Comparison of ENCODE assay signal across 10 mouse cellular contexts in genomic region chr13:34089358-34089757, GRCm38 (mm10). TPM values are rescaled to one million over a fixed set of nuclear protein-coding genes. Genes with fewer than 3 reads are reported as not detected.
DNase-seq lines count a peak whose midpoint lies in the region; ATAC-seq and TF ChIP-seq lines count a peak whose summit lies in the region.
"Had no signal": no experiment of that assay in that cellular context is flagged by ENCODE, and none has a peak within 500 bp of the region (broad histone marks: within the 10 kb centered on the region; RNA-seq: fewer than 3 reads in every experiment).

No protein-coding gene starts in this region.

- H3K9me3 ChIP-seq in lung, embryonic 14.5 days (ENCODE audit: low read depth, low read length), result no peaks in the 10 kb centered on the region
- H3K9me3 ChIP-seq in forebrain, embryonic 13.5 days (replicated peaks), result no peaks in the 10 kb centered on the region
- H3K9me3 ChIP-seq in hindbrain, postnatal 0 days (ENCODE audit: low read length), result no peaks in the 10 kb centered on the region
- no peaks in the 10 kb centered on the region for H3K9me3 ChIP-seq in stomach, embryonic 14.5 days (ENCODE audit: control insufficient read depth, low read depth, low read length)
- H3K9me3 ChIP-seq: limb, embryonic 15.5 days had no signal

- peak overlapping the region; percentile 50 for H3K27ac ChIP-seq in lung, embryonic 14.5 days (ENCODE audit: low read depth)
- H3K27ac ChIP-seq in forebrain, embryonic 13.5 days, result peak overlapping the region; percentile 82
- H3K27ac ChIP-seq in hindbrain, postnatal 0 days, result peak overlapping the region; percentile 89
- peak overlapping the region; percentile 52; the same call in 1 of the 2 replicates for H3K27ac ChIP-seq in stomach, embryonic 14.5 days (ENCODE audit: low read length)
- H3K27ac ChIP-seq: limb, embryonic 15.5 days had no signal

- no peak for TF ChIP-seq CTCF in lung, embryonic 14.5 days (IDR thresholded peaks at IDR 0.05; ENCODE audit: low read depth)
- no peak for TF ChIP-seq CTCF in hindbrain, postnatal 0 days (IDR thresholded peaks at IDR 0.05; ENCODE audit: low read depth)

- H3K4me3 ChIP-seq in lung, embryonic 14.5 days (ENCODE audit: low read depth, low read length), result no peak overlapping the region
- no peak overlapping the region for H3K4me3 ChIP-seq in forebrain, embryonic 13.5 days
- H3K4me3 ChIP-seq in hindbrain, postnatal 0 days (ENCODE audit: low read length), result no peak overlapping the region
- H3K4me3 ChIP-seq in stomach, embryonic 14.5 days (ENCODE audit: low read depth, low read length), result no peak overlapping the region
- H3K4me3 ChIP-seq: limb, embryonic 15.5 days had no signal

- 34% methylated on average over 3 of the region's 3 CpGs for WGBS in lung, embryonic 14.5 days
- WGBS in forebrain, embryonic 13.5 days, result 44% methylated on average over 3 of the region's 3 CpGs
- 28% methylated on average over 3 of the region's 3 CpGs for WGBS in hindbrain, postnatal 0 days
- 31% methylated on average over 3 of the region's 3 CpGs for WGBS in stomach, embryonic 14.5 days

- intact Hi-C loops in gastrocnemius, postnatal 36 days (cut with DNase I), result no loop called here

- H3K4me1 ChIP-seq in lung, embryonic 14.5 days (ENCODE audit: insufficient read depth), result no peaks in the 10 kb centered on the region; the same call in 1 of the 2 replicates
- peaks cover 28% of the 10 kb centered on the region for H3K4me1 ChIP-seq in forebrain, embryonic 13.5 days
- H3K4me1 ChIP-seq in hindbrain, postnatal 0 days (ENCODE audit: insufficient read depth, low read length), result peaks cover 21% of the 10 kb centered on the region
- peaks cover 11% of the 10 kb centered on the region for H3K4me1 ChIP-seq in stomach, embryonic 14.5 days (ENCODE audit: control insufficient read depth, insufficient read depth, low read length)

- DNase-seq in lung, embryonic 14.5 days, result no peak
- no peak for DNase-seq in lung, postnatal 14 days
- no peak for DNase-seq in hindbrain, postnatal 0 days (ENCODE audit: low spot score)
- no peak for DNase-seq in gastrocnemius, postnatal 36 days
- DNase-seq: cerebellum, postnatal 25 days; heart, postnatal 36 days had no signal

- no peak overlapping the region for H3K9ac ChIP-seq in lung, embryonic 14.5 days
- no peak overlapping the region for H3K9ac ChIP-seq in forebrain, embryonic 13.5 days
- peak overlapping the region; percentile 30; the same call in 1 of the 2 replicates for H3K9ac ChIP-seq in hindbrain, postnatal 0 days (replicated peaks; ENCODE audit: low read length)
- H3K9ac ChIP-seq in stomach, embryonic 14.5 days (replicated peaks; ENCODE audit: low read depth, low read length), result no peak overlapping the region
- H3K9ac ChIP-seq: limb, embryonic 15.5 days had no signal

- H3K27me3 ChIP-seq in lung, embryonic 14.5 days (ENCODE audit: insufficient read depth, low read length), result no peaks in the 10 kb centered on the region
- no peaks in the 10 kb centered on the region for H3K27me3 ChIP-seq in forebrain, embryonic 13.5 days
- H3K27me3 ChIP-seq in hindbrain, postnatal 0 days (ENCODE audit: insufficient read depth, low read length), result no peaks in the 10 kb centered on the region
- H3K27me3 ChIP-seq in stomach, embryonic 14.5 days (ENCODE audit: control insufficient read depth, insufficient read depth, low read length), result no peaks in the 10 kb centered on the region
- H3K27me3 ChIP-seq: limb, embryonic 15.5 days had no signal

- no peak overlapping the region for H3K4me2 ChIP-seq in lung, embryonic 14.5 days
- peak overlapping the region; percentile 24 for H3K4me2 ChIP-seq in forebrain, embryonic 13.5 days
- H3K4me2 ChIP-seq in hindbrain, postnatal 0 days (ENCODE audit: low read depth, low read length), result peak overlapping the region; percentile 21
- no peak overlapping the region for H3K4me2 ChIP-seq in stomach, embryonic 14.5 days (replicated peaks; ENCODE audit: low read depth, low read length)
- H3K4me2 ChIP-seq: limb, embryonic 15.5 days had no signal

- ATAC-seq in lung, embryonic 14.5 days (ENCODE audit: insufficient read depth), result no peak
- ATAC-seq in forebrain, embryonic 13.5 days, result no peak
- ATAC-seq in hindbrain, postnatal 0 days, result no peak
- ATAC-seq in stomach, embryonic 14.5 days (ENCODE audit: insufficient number of reproducible peaks, insufficient read depth, low FRiP score, low read depth), result no peak
- no peak for ATAC-seq in monocyte, adult 5-6 weeks (replicated peaks; ENCODE audit: insufficient number of reproducible peaks, low FRiP score, low TSS enrichment, poor library complexity, severe bottlenecking)

- no peaks in the 10 kb centered on the region for H3K36me3 ChIP-seq in lung, embryonic 14.5 days (ENCODE audit: insufficient read depth)
- no peaks in the 10 kb centered on the region for H3K36me3 ChIP-seq in forebrain, embryonic 13.5 days (ENCODE audit: poor library complexity, severe bottlenecking)
- no peaks in the 10 kb centered on the region for H3K36me3 ChIP-seq in hindbrain, postnatal 0 days (ENCODE audit: insufficient read depth, low read length)
- H3K36me3 ChIP-seq in stomach, embryonic 14.5 days (ENCODE audit: control insufficient read depth, insufficient read depth, low read length), result no peaks in the 10 kb centered on the region
- H3K36me3 ChIP-seq: limb, embryonic 15.5 days had no signal

RNA-seq across cellular contexts. Expression of gene Tubb2a, which starts 11.6 kb away (rescaled TPM):
- 164 and 169 TPM in 2 replicates for polyA plus RNA-seq in lung, embryonic 14.5 days (2014; fragmentation: Nextera tagmentation; extraction: Ambion mirVana)
- polyA plus RNA-seq in forebrain, embryonic 13.5 days (2015; fragmentation: Nextera tagmentation; extraction: Ambion mirVana), result 761 and 874 TPM in 2 replicates
- 6,578 and 6,630 TPM in 2 replicates for total RNA-seq in hindbrain, postnatal 0 days (2014; rRNA removed)
- polyA plus RNA-seq in hindbrain, postnatal 0 days (2015; fragmentation: Nextera tagmentation; extraction: Ambion mirVana), result 3,263 and 3,562 TPM in 2 replicates
- polyA plus RNA-seq in stomach, embryonic 14.5 days (2014; fragmentation: Nextera tagmentation; extraction: Ambion mirVana), result 213 and 217 TPM in 2 replicates
- 10 to 100 TPM; 11.4 to 11.5 TPM for total RNA-seq in gastrocnemius, postnatal 36 days (2021)
- total RNA-seq in monocyte, adult 5-6 weeks (2017), result 29.8 to 47.6 TPM (median 39.0 TPM) in 3 replicates

RNA-seq across cellular contexts. Expression of gene Tubb2b, which starts 40.9 kb away (rescaled TPM):
- 13.3 and 15.9 TPM in 2 replicates for polyA plus RNA-seq in lung, embryonic 14.5 days (2014; fragmentation: Nextera tagmentation; extraction: Ambion mirVana)
- polyA plus RNA-seq in forebrain, embryonic 13.5 days (2015; fragmentation: Nextera tagmentation; extraction: Ambion mirVana), result 559 and 618 TPM in 2 replicates
- 4,422 and 4,857 TPM in 2 replicates for total RNA-seq in hindbrain, postnatal 0 days (2014; rRNA removed)
- 709 and 787 TPM in 2 replicates for polyA plus RNA-seq in hindbrain, postnatal 0 days (2015; fragmentation: Nextera tagmentation; extraction: Ambion mirVana)
- polyA plus RNA-seq in stomach, embryonic 14.5 days (2014; fragmentation: Nextera tagmentation; extraction: Ambion mirVana), result 32.1 and 34.2 TPM in 2 replicates
- total RNA-seq in gastrocnemius, postnatal 36 days (2021), result 1 to 10 TPM; 1.6 to 2.1 TPM
- total RNA-seq in monocyte, adult 5-6 weeks (2017), result 5.1 to 7.5 TPM (median 5.7 TPM) in 3 replicates

RNA-seq across cellular contexts. Expression of gene Bphl, which starts 52.0 kb away (rescaled TPM):
- 46.8 and 49.0 TPM in 2 replicates for polyA plus RNA-seq in lung, embryonic 14.5 days (2014; fragmentation: Nextera tagmentation; extraction: Ambion mirVana)
- 36.5 and 37.6 TPM in 2 replicates for polyA plus RNA-seq in forebrain, embryonic 13.5 days (2015; fragmentation: Nextera tagmentation; extraction: Ambion mirVana)
- 42.0 and 60.7 TPM in 2 replicates for total RNA-seq in hindbrain, postnatal 0 days (2014; rRNA removed)
- polyA plus RNA-seq in hindbrain, postnatal 0 days (2015; fragmentation: Nextera tagmentation; extraction: Ambion mirVana), result 50.4 and 57.3 TPM in 2 replicates
- polyA plus RNA-seq in stomach, embryonic 14.5 days (2014; fragmentation: Nextera tagmentation; extraction: Ambion mirVana), result 36.1 and 38.4 TPM in 2 replicates
- 10 to 100 TPM; 21.4 to 25.3 TPM for total RNA-seq in gastrocnemius, postnatal 36 days (2021)
- total RNA-seq in monocyte, adult 5-6 weeks (2017), result 3.4 to 10.3 TPM (median 10.2 TPM) in 3 replicates

Comparison
In these comparisons a context has a peak if more than half of its experiments do, and no peak if none do; other contexts are left out.
1. H3K4me2 ChIP-seq: peak in forebrain, embryonic 13.5 days (single experiment) and hindbrain, postnatal 0 days (single experiment); none in lung, embryonic 14.5 days (single experiment) and stomach, embryonic 14.5 days (single experiment).
2. RNA of gene Tubb2b, which starts 40.9 kb away (polyA plus RNA-seq): 709 to 787 TPM in hindbrain, postnatal 0 days and 559 to 618 TPM in forebrain, embryonic 13.5 days; 32.1 to 34.2 TPM in stomach, embryonic 14.5 days and 13.3 to 15.9 TPM in lung, embryonic 14.5 days; every median in the first group is over 10 times any median in the second.
3. Peak in every context shown above with its lines, with median percentiles within 50 percentile points of each other: H3K27ac ChIP-seq.